Mouse (Mus musculus) embryonic fibroblast, embryonic 13.5 days (primary cell): Measurements from ENCODE around the gene Ppp4r1.

Experiments used
- CTCF ChIP-seq: IDR thresholded peaks from 2 replicates; pipeline ENCODE4 v1.5.1; 2011; ENCODE audit warnings: mild to moderate bottlenecking, control low read depth, low read length, moderate library complexity, borderline replicate concordance; ENCODE audit not compliant: insufficient read depth
- POLR2A ChIP-seq: IDR thresholded peaks from 2 replicates; pipeline ENCODE4 v1.6.1; 2011; ENCODE audit warnings: low read depth, mild to moderate bottlenecking, control low read depth, low read length, moderate library complexity

GRCm38 (mm10) chr17:65768486-65768885 is 13.9 kb upstream of the Ppp4r1 start:
- TF ChIP-seq CTCF: no peak
- no peak for TF ChIP-seq POLR2A
